Mouse (Mus musculus): Measurements from ENCODE around the gene Serpina1f. TPM values are rescaled to one million over a fixed set of nuclear protein-coding genes. Genes with fewer than 3 reads are reported as not detected.

Serpina1f gene
- total RNA-seq, 1 experiment from 2014 or later, result not detected

DNA sequence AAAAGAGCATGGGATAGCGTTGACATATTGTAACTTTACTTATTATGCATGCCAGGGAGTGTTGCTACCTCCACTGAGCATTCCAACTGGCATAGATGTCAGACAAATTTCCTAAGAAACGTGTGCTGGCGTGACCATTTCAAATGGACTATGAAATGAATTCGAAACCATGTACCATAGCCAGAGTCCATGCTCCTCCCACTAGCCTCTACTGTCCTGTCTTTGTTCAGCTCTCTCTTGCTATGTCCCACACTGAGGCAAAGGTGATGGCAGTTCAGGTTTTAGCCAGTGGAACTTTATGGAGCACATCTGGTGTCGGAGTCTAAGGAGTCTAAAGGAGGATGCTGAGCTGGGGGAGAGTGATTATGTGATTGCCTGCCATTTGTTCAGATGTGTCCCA is 35.3 kb downstream of the Serpina1f start:
- no peak for DNase-seq

DNA sequence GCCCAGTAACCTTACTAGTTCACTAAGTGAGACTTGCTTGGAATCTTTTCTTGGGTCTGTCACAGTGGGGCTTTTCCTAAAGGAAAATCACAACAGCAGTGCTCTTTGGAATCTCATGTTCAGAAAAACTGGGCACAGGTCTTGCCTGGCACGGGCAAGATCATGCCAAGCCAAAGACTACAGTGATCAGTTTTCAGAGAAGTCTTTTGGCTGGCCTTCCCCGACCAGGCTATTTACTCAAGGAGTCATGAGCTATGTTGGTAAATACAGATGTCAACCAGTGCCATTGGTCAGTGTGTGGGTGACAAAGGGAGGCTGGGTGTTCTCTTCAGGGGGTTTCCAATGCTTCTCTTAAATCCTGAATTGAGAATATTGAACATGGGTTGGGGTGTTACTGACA is 36.2 kb downstream of the Serpina1f start:
- DNase-seq, result no peak

- no peak for DNase-seq
These were observed 37.3 kb downstream of the Serpina1f start for GRCm38 (mm10) chr12:103657991-103658390.

DNA sequence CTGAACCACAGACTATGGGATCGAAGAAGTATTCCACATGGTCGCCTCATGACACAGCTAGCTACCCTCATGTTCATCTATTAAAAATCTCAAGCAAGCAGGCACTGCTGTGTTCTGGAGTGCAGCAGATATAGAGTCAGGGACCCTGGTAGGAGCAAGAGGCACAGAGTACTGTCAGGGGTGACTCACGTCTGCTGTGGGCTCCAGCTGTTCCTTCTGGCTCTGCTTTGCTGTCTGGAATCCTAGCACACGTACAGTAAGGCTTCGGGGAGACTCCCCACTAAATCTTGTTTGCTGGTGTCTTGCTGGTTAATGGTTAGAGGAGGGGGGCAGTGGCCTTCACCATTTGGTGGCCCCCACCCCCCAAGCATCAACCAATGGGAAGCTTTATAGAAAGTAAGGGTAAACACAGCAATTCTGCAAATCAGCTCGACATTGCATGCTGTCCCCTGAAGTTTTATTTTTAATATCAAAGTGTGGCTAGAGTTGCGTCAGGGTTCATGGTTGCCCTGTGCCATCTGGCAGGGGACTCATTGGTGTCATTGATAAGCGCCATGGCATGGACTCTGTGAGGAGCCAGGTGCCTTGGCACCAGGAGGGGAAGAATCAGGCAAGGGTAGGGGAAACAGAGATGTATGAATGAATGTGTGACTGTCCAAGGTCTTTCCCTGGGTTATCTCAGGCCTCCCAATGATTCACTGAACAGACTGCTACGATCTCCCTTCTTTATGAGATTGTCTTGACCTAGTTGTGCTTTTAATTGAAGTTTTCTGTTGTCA is 38.3 kb downstream of the Serpina1f start, which contains the start of gene Serpina6:
Gene Serpina6, minus strand, starts transcription at position 365 of the 779 bp plus-strand sequence.
- no peak for DNase-seq

- no peak for DNase-seq
These were observed 39.9 kb downstream of the Serpina1f start for GRCm38 (mm10) chr12:103655123-103656044.

GRCm38 (mm10) chr12:103653836-103654235 is 41.5 kb downstream of the Serpina1f start:
- DNase-seq, result no peak

DNA sequence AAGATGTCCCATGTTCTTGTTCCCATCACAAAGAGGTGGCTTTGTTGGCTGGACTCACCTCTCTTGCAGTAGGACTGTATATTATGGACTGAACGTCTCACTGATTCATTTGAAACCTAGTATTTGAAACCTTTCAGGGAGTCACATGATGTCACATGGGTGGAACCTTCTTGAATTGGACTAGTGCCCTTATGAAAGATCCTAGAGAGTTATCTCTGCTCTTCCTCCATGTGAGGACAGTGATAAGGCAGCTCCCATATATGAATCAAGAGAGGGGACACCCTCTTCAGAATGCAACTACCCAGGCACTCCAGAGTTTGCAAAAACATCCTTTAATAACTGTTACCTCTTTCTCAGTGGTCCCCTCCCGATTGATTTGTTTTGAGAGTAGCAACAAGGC is 49.0 kb downstream of the Serpina1f start:
- no peak for DNase-seq

DNA sequence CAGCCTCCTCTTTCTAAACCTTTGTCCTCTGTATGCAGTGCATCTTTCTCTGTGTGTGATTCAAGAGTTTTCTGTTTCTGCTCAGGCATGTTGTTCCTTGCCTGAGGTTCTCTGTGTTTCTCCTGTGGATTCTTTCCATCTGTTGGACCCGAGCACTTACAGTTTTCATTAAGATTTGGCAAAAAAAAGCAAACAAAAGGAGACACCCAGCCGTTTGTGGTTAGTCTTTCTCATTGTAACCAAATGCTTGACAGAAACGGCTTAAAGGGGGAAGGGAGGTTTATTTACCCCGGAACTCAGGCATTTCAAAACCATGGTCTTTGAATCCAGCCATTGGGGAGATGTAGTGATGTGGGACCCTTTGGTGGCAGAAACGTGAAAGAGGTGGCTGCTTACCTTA is 50.7 kb downstream of the Serpina1f start:
- DNase-seq, result no peak

DNA sequence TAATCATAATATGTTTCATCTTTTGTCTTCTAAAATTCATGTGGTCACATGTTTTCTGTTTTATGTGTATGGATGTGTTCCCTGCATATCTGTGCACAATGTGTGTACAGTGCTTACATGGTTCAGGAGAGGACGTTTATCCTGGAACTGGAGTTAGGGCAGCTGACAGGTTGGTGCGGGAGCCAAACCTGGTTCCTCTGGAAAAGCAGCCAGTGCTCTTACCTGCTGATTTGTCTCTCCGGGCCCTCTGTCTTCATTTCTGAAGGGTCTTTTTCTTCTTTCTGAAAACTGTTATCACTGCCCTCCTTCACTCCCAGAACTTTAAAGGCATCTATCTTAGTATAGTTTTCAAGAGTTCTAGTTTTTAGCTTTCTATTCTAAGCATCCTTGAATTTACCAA is 51.5 kb downstream of the Serpina1f start:
- DNase-seq, result no peak

- peak; percentile 89 for DNase-seq
These were observed 52.0 kb downstream of the Serpina1f start for GRCm38 (mm10) chr12:103643336-103643735.

Other genes with a start within 250 kb of the Serpina1f start
- not detected in 2 replicates for gene Ifi27l2b, start 238.3 kb downstream of the Serpina1f start, total RNA-seq (2021)
- 5.3 and 5.4 TPM in 2 replicates for gene Ppp4r4, start 163.2 kb downstream of the Serpina1f start, total RNA-seq (2021)
- 0.36 and 2.9 TPM in 2 replicates for gene Serpina10, start 64.1 kb downstream of the Serpina1f start, total RNA-seq (2021)
- 0.39 and 3.9 TPM in 2 replicates for gene Serpina6, start 38.3 kb downstream of the Serpina1f start, total RNA-seq (2021)
- not detected in 2 replicates for gene Serpina16, start 19.4 kb downstream of the Serpina1f start, total RNA-seq (2021)
- 0.24 and 34.4 TPM in 2 replicates for gene Serpina1d, start 78.1 kb upstream of the Serpina1f start, total RNA-seq (2021)
- 0.24 and 60.8 TPM in 2 replicates for gene Serpina1b, start 134.8 kb upstream of the Serpina1f start, total RNA-seq (2021)
- gene Serpina1a, start 168.0 kb upstream of the Serpina1f start, total RNA-seq (2021), result 0.46 and 28.4 TPM in 2 replicates
- gene Serpina1c, start 209.4 kb upstream of the Serpina1f start, total RNA-seq (2021), result 41.5 TPM in 1 of 2 replicates, not detected in the other